In genomic region chr12:26799310-26799709, GRCm38 (mm10) we compare ENCODE assay signal across 17 mouse cellular contexts.
DNase-seq lines count a peak whose midpoint lies in the region.
"Had no signal": no experiment of that assay in that cellular context is flagged by ENCODE, and none has a peak within 500 bp of the region (broad histone marks: within the 10 kb centered on the region; RNA-seq: fewer than 3 reads in every experiment).

No protein-coding gene starts in this region.

- 86% methylated on average over 6 of the region's 6 CpGs for WGBS in limb, embryonic 10.5 days

- H3K36me3 ChIP-seq in limb, embryonic 10.5 days: no peaks in the 10 kb centered on the region
- H3K36me3 ChIP-seq: embryonic facial prominence, embryonic 12.5 days; liver, embryonic 13.5 days had no signal

- H3K4me1 ChIP-seq in limb, embryonic 10.5 days: peaks cover 6% of the 10 kb centered on the region; the same call in 1 of the 2 replicates
- H3K4me1 ChIP-seq: embryonic facial prominence, embryonic 12.5 days; liver, embryonic 13.5 days had no signal

- peak; percentile 79 to 82 for DNase-seq in cerebellum, postnatal 10 days
- no peak for DNase-seq in cerebellum, adult 8-10 months
- peak; percentile 6 to 7 for DNase-seq in kidney, postnatal 4 days
- DNase-seq in kidney, adult 8-10 months: no peak
- DNase-seq in retina, postnatal 1 day: peak; percentile 35
- DNase-seq in retina, embryonic 14.5 days (ENCODE audit: low spot score): no peak
- DNase-seq in limb, embryonic 10.5 days (ENCODE audit: low spot score): peak; percentile 7
- no peak for DNase-seq in ovary, postnatal 36 days (ENCODE audit: low spot score)
- DNase-seq: adrenal gland, postnatal 36 days; gastrocnemius, postnatal 36 days; kidney, adult 11 months; kidney, postnatal 36 days; layer of hippocampus, postnatal 36 days; liver, embryonic 13.5 days; thymus, postnatal 14 days had no signal

- H3K9me3 ChIP-seq in limb, embryonic 10.5 days (replicated peaks): no peaks in the 10 kb centered on the region
- H3K9me3 ChIP-seq: embryonic facial prominence, embryonic 12.5 days; liver, embryonic 13.5 days had no signal

- H3K4me3 ChIP-seq in limb, embryonic 10.5 days: no peak overlapping the region
- H3K4me3 ChIP-seq: embryonic facial prominence, embryonic 12.5 days; liver, embryonic 13.5 days had no signal

- no peak overlapping the region for H3K27ac ChIP-seq in limb, embryonic 10.5 days
- H3K27ac ChIP-seq: embryonic facial prominence, embryonic 12.5 days; liver, embryonic 13.5 days; stomach, postnatal 0 days had no signal

- no peaks in the 10 kb centered on the region for H3K27me3 ChIP-seq in limb, embryonic 10.5 days (ENCODE audit: low read depth, poor library complexity, severe bottlenecking)
- H3K27me3 ChIP-seq: embryonic facial prominence, embryonic 12.5 days; liver, embryonic 13.5 days had no signal

Comparison
In these comparisons a context has a peak if more than half of its experiments do, and no peak if none do; other contexts are left out.
1. DNase-seq: peak in cerebellum, postnatal 10 days (2 of 2), kidney, postnatal 4 days (2 of 2), retina, postnatal 1 day (single experiment) and limb, embryonic 10.5 days (single experiment); none in cerebellum, adult 8-10 months (single experiment), kidney, adult 8-10 months (0 of 2), retina, embryonic 14.5 days (single experiment) and ovary, postnatal 36 days (single experiment).